Mouse (Mus musculus) G1E (cell line): ENCODE results near the gene Surf4. TPM values are rescaled to one million over a fixed set of nuclear protein-coding genes. Genes with fewer than 3 reads are reported as not detected.
"Not testable (repeated sequence)": the region's sequence is repeated elsewhere in the genome, so short reads cannot be mapped to it uniquely, and the experiment has no call there.

Experiments
- ATAC-seq: 2 replicates; pipeline ENCODE4 v1.8.0; 2016; ENCODE audit warnings: mild to moderate bottlenecking; ENCODE audit not compliant: insufficient number of reproducible peaks, poor library complexity, low FRiP score, severe bottlenecking; ENCODE audit errors: extremely low read depth
- DNase-seq: peaks from one replicate; pipeline ENCODE4 v3.0.0; 2012; ENCODE audit warnings: low spot score
- H3K27me3 ChIP-seq: 2 replicates; pipeline ENCODE4 v1.6.1; 2012; ENCODE audit warnings: mild to moderate bottlenecking, low read length, inconsistent platforms; ENCODE audit not compliant: insufficient read depth
- H3K36me3 ChIP-seq: replicated peaks from 2 replicates; pipeline ENCODE3; 2012; ENCODE audit warnings: mild to moderate bottlenecking, inconsistent platforms
- H3K4me1 ChIP-seq: 2 replicates; pipeline ENCODE4 v1.6.1; 2012; ENCODE audit warnings: low read depth, low read length, inconsistent platforms, mixed read lengths; ENCODE audit not compliant: insufficient read depth
- H3K4me3 ChIP-seq: 2 replicates; pipeline ENCODE4 v1.5.1; 2012; ENCODE audit warnings: low read depth, mild to moderate bottlenecking, inconsistent platforms, low read length, moderate library complexity, mixed read lengths
- H3K9me3 ChIP-seq: replicated peaks from 2 replicates; pipeline ENCODE4 v1.6.1; 2012; ENCODE audit warnings: inconsistent platforms
- CTCF ChIP-seq: IDR thresholded peaks from 2 replicates; pipeline ENCODE4 v1.5.1; 2012; ENCODE audit warnings: low read depth, low read length, inconsistent platforms, mixed read lengths
- GATA1 ChIP-seq: IDR thresholded peaks from 2 replicates; pipeline ENCODE4 v1.6.1; 2012; ENCODE audit warnings: borderline replicate concordance, low read length, inconsistent platforms, mixed read lengths
- GATA2 ChIP-seq: IDR thresholded peaks from 2 replicates; pipeline ENCODE4 v1.6.1; 2012; ENCODE audit warnings: low read depth, low read length, inconsistent platforms, borderline replicate concordance
- POLR2AphosphoS5 ChIP-seq: IDR thresholded peaks from 2 replicates; pipeline ENCODE4 v1.6.1; 2012; ENCODE audit warnings: low read depth, low read length, inconsistent platforms; ENCODE audit not compliant: insufficient replicate concordance
- TAL1 ChIP-seq: conservative IDR thresholded peaks from 2 replicates; pipeline ENCODE4 v1.6.1; 2012; ENCODE audit warnings: low read depth, low read length, inconsistent platforms, mixed read lengths
- polyA plus RNA-seq: library from polyadenylated mRNA; stranded (reverse); fragments of >175 nt; gene quantifications from 2 replicates; pipeline ENCODE4 v1.2.3, GENCODE M21; 2012
- total RNA-seq, 2 experiments: library from RNA; stranded (forward) in 1 of 2; stranded (reverse) in 1 of 2; fragments of 200-1000 nt in 1 of 2; fragments of >200 nt in 1 of 2; fragmentation: Nextera tagmentation in 1 of 2; gene quantifications; 2 replicates each; pipeline ENCODE4 v1.2.3; 2014 to 2017

The Surf4 gene
- total and polyA plus RNA-seq, 3 experiments: 72.9 to 88.0 (median 80.7) TPM

- Histone ChIP-seq H3K9me3 (no peaks in the 10 kb centered on the region), H3K4me1 (peaks cover 71% of the 10 kb centered on the region), H3K27me3 (no peaks in the 10 kb centered on the region), H3K36me3 (peaks cover 67% of the 10 kb centered on the region), H3K4me3 (no peak overlapping the region)
- ATAC-seq: no peak
- no peak for DNase-seq
- TF ChIP-seq GATA1 (no peak), GATA2 (no peak), CTCF (no peak), POLR2AphosphoS5 (no peak), TAL1 (no peak)
Observed at GRCm38 (mm10) chr2:26905936-26906335, 27.8 kb downstream of the Surf4 start.

GRCm38 (mm10) chr2:26903311-26903710 is 30.4 kb downstream of the Surf4 start:
- no peaks in the 10 kb centered on the region for H3K9me3 ChIP-seq
- H3K27me3 ChIP-seq: no peaks in the 10 kb centered on the region
- peaks cover 83% of the 10 kb centered on the region for H3K36me3 ChIP-seq
- DNase-seq (no peak), ATAC-seq (no peak)
- peak overlapping the region; percentile 86 for H3K4me3 ChIP-seq
- TF ChIP-seq CTCF (no peak), GATA1 (no peak), GATA2 (no peak), POLR2AphosphoS5 (no peak; the same call in 1 of the 2 replicates), TAL1 (no peak)
- H3K4me1 ChIP-seq: peaks cover 69% of the 10 kb centered on the region

GRCm38 (mm10) chr2:26902467-26903220 is 31.1 kb downstream of the Surf4 start, which contains the start of gene Surf6:
TSS of gene Surf6 (minus strand) at chr2:26902879.
- Histone ChIP-seq H3K9me3 (no peaks in the 10 kb centered on the region), H3K27me3 (no peaks in the 10 kb centered on the region), H3K4me3 (peak within 1 kb of the TSS; percentile 86), H3K36me3 (peaks cover 83% of the 10 kb centered on the region), H3K4me1 (peaks cover 63% of the 10 kb centered on the region)
- ATAC-seq (peak; percentile 90), DNase-seq (peak; percentile 95)
- TF ChIP-seq GATA1 (no peak), POLR2AphosphoS5 (no peak)

GRCm38 (mm10) chr2:26901834-26902400 is 31.8 kb downstream of the Surf4 start:
- Histone ChIP-seq H3K27me3 (no peaks in the 10 kb centered on the region), H3K4me3 (peak overlapping the region; percentile 86), H3K36me3 (peaks cover 83% of the 10 kb centered on the region), H3K9me3 (no peaks in the 10 kb centered on the region), H3K4me1 (peaks cover 55% of the 10 kb centered on the region)
- DNase-seq: no peak
- TF ChIP-seq TAL1 (no peak), GATA1 (no peak), CTCF (no peak), GATA2 (no peak), POLR2AphosphoS5 (no peak)
- no peak for ATAC-seq

GRCm38 (mm10) chr2:26900731-26901130 is 33.0 kb downstream of the Surf4 start:
- no peak for TF ChIP-seq POLR2AphosphoS5
- no peak for TF ChIP-seq TAL1
- TF ChIP-seq CTCF: no peak
- TF ChIP-seq GATA1: no peak
- TF ChIP-seq GATA2: no peak
- Histone ChIP-seq H3K27me3 (no peaks in the 10 kb centered on the region), H3K4me1 (peaks cover 43% of the 10 kb centered on the region), H3K9me3 (no peaks in the 10 kb centered on the region), H3K4me3 (no peak overlapping the region), H3K36me3 (peaks cover 83% of the 10 kb centered on the region)
- DNase-seq: no peak
- ATAC-seq: no peak

GRCm38 (mm10) chr2:26895898-26896297 is 37.8 kb downstream of the Surf4 start:
- Histone ChIP-seq H3K4me1 (peaks cover 23% of the 10 kb centered on the region), H3K4me3 (no peak overlapping the region), H3K9me3 (no peaks in the 10 kb centered on the region), H3K36me3 (peaks cover 93% of the 10 kb centered on the region), H3K27me3 (no peaks in the 10 kb centered on the region)
- DNase-seq: no peak
- no peak for TF ChIP-seq CTCF
- TF ChIP-seq TAL1: no peak
- no peak for TF ChIP-seq GATA1
- no peak for TF ChIP-seq GATA2
- no peak for TF ChIP-seq POLR2AphosphoS5
- no peak for ATAC-seq

GRCm38 (mm10) chr2:26886170-26886569 is 47.6 kb downstream of the Surf4 start:
- not testable (repeated sequence) for H3K4me1 ChIP-seq, H3K9me3 ChIP-seq, DNase-seq, H3K4me3 ChIP-seq, H3K27me3 ChIP-seq, ATAC-seq
- peaks cover 32% of the 10 kb centered on the region for H3K36me3 ChIP-seq

GRCm38 (mm10) chr2:26885541-26885940 is 48.2 kb downstream of the Surf4 start:
- not testable (repeated sequence) for H3K4me1 ChIP-seq, H3K4me3 ChIP-seq, ATAC-seq, DNase-seq, H3K9me3 ChIP-seq, H3K27me3 ChIP-seq
- peaks cover 26% of the 10 kb centered on the region for H3K36me3 ChIP-seq
